Mouse (Mus musculus) leukemia stem cell, adult 10-12 weeks (primary cell): ENCODE data around the gene Nudcd3. TPM values are rescaled to one million over a fixed set of nuclear protein-coding genes. Genes with fewer than 3 reads are reported as not detected.

Experiments
- polyA plus RNA-seq: library from polyadenylated mRNA; stranded (reverse); fragments of >175 nt; gene quantifications from 2 replicates; pipeline ENCODE4 v1.2.3, GENCODE M21; 2012; ENCODE audit warnings: low replicate concordance

Gene Nudcd3
- 13.6 and 24.2 TPM in 2 replicates for polyA plus RNA-seq

DNA sequence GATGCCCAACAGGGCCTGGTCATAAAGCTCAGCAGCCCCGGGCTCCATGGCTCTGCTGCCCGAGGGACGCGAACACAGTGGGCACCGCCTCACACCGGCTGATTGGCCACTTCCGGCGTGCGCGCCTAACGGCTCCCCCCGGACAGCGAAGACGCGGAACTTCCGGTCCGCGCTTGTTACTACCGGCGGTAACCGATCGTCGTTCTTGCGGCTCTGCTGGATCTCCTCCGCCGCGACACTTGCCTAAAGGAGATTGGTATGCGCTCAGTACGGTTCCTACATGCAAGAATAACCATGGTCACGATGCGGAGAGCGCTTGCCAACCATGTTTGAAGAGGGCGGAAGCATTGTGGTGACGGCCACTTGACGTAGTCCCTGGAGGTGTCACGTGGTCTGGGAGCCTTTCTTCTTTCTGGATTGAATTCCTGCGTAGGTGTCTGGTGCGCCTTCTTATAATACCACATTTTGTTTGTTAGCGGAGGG lies at the start of gene Nudcd3:
TSS of gene Nudcd3 (minus strand) at position 329 of the 483 bp plus-strand sequence.

DNA sequence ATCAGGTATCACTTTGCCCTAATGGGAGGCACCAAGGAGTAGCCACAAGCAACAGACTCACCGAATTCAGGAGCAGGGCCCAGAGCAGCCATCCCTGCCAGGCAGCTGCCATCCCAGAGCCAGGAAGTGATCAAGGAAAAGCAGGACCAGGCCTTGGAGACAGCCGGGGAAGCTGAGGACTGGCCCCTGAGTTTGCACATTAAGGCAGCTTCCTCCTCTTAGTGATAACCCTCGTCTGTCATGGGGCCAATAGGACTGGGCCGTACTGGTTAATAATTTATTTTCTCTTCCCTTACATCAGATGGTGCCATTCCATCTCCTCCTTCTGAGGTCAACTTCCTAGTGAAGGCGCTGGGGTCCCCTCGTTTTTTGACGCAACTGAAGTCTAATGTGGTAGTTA lies 29.8 kb upstream of the Nudcd3 start, which contains the start of gene Npc1l1:
TSS of gene Npc1l1 (minus strand) at position 132 of the 400 bp plus-strand sequence.

DNA sequence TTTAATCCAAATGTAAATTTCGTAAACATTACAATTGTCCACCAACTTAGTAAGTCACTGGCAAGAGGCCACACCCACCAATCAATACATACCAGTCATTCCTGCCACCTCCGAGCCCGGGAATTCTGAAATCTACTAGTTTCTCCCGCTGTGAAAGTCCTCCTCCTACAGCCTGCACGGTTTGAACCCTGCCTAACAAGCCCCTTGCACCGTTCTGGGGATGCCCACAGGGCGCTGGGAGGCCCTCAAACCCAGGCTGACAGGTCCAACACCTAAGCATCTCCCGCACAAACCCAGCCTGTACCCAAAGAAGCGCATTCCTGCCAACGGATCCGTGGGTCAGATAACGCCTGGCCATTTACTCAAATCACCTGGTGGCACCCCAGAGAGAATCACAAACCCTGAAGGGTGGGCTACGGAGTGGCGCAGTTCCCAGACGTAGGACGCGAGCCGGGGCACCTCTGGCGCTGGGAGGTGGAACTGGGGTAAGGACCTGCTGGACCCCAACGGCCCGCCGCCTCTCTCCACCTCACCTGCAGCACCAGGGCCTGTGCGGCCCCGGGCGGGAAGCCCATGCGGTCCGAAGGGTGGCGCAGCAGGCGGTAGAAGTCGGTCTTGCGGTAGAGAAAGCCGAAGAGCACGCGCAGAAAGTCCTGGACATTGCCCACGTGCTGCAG lies 667 bp downstream of the Nudcd3 start, which contains the start of gene A730071L15Rik:
TSS of gene A730071L15Rik (plus strand) at position 620 of the 677 bp plus-strand sequence.

DNA sequence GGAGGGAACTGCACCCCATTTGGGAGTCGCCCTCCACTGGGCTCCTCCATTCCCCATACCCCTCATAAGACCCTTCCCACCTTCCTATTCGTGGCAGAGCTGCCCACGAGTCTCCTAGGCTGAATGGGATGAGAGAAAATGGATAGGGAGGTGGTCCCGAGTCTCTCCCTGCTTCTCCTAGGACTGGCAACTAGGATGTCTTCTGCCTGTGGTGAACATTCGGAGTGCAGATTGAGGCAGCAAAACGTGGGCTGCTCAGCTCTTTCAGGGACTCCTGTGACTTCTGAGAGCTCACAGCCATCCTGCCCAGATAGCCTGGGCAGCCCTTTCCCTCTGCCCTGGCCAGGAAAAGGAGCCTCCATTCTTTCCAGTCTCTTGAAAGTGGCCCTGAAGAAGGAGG lies 134.0 kb downstream of the Nudcd3 start, which contains the start of gene Camk2b:
TSS of gene Camk2b (minus strand) at position 187 of the 400 bp plus-strand sequence.

Other genes starting within 250 kb of the Nudcd3 start
- 4.8 and 9.3 TPM in 2 replicates for gene Ykt6, start 244.7 kb downstream of the Nudcd3 start, polyA plus RNA-seq
- gene Camk2b, start 134.1 kb downstream of the Nudcd3 start, polyA plus RNA-seq: 0.33 TPM in 1 of 2 replicates, not detected in the other
- not detected in 2 replicates for gene A730071L15Rik, start 386 bp downstream of the Nudcd3 start, polyA plus RNA-seq
- not detected in 2 replicates for gene Npc1l1, start 29.7 kb upstream of the Nudcd3 start, polyA plus RNA-seq
- gene Ddx56, start 67.4 kb upstream of the Nudcd3 start, polyA plus RNA-seq: 8.9 and 15.3 TPM in 2 replicates
- gene Tmed4, start 74.5 kb upstream of the Nudcd3 start, polyA plus RNA-seq: 19.5 and 19.6 TPM in 2 replicates
- 11.1 and 80.9 TPM in 2 replicates for gene Ogdh, start 91.2 kb upstream of the Nudcd3 start, polyA plus RNA-seq
- gene Zmiz2, start 188.7 kb upstream of the Nudcd3 start, polyA plus RNA-seq: 490 and 546 TPM in 2 replicates
- 27.1 and 117 TPM in 2 replicates for gene Ppia, start 215.0 kb upstream of the Nudcd3 start, polyA plus RNA-seq
- gene H2afv, start 244.0 kb upstream of the Nudcd3 start, polyA plus RNA-seq: 15.0 and 25.2 TPM in 2 replicates